Mouse (Mus musculus): ENCODE results near the gene Greb1.

DNA sequence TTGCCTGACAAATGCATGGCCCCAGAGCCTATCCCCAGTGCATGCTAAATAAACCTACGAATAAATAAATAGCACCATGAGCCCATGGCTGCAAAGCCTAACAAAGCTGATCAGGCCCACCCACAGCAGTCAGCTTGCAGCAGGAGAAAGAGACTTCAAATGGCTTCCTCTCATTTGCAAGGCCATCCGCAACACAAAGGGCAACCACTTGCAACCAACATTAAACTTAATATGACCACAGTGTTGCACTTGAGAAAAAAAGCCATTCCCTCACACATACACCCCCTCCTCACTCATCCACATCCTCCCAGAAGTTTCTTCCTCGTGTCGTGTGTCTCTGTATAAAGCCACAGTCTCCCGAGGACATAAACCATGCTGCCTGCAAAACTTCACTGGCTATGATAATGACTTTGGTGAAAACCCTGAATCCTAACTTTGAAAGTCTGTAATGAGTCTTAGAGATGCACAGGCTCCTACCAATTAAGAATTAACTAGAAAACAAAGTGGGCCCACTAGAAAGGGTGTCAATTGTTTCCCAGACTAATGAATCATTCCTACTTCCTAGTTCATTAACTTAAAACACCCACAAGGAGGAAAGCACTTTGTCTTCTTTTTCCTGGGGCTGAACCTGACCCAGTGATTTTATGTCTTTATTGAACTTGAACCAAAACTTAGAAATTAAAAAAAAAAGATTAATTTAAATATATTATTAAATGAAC is 2.7 kb upstream of the Greb1 start:
- TF ChIP-seq GATA1 (IDR thresholded peaks at IDR 0.05; ENCODE audit: low read length) (no peak), TAL1 (IDR thresholded peaks at IDR 0.05; ENCODE audit: low read length) (no peak)
